Mouse (Mus musculus): ENCODE measurements at regions not wholly inside any gene's neighbourhood (a gene's known extent, or its start where the extent isn't known, plus 50 kb on each side); places are given as distances from the start of the nearest gene placed in this dataset.

DNA sequence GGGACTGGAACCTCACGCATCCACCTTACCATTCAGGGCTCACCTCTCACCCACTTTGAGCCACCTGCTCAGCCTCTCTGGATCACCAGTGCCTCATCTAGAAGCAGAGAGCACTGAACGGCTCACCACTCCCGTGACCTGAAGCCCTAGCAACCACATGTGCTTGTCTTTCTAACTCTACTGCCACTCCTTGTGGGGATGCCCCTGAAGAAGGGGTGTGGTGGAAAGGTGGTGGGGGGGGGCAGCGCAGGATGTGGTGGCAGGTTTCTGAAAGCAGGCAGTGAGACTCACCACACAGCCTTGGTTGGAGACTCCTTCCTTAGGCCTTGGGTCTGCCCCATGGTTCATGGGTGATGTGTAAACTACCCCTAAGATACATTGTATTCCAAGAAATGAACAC lies 199.6 kb downstream of the Bcl2l11 start:
- no peak for TF ChIP-seq CTCF (conservative IDR thresholded peaks at IDR 0.05; ENCODE audit: low read length)
- no peak for TF ChIP-seq NANOG (IDR thresholded peaks at IDR 0.05; ENCODE audit: borderline replicate concordance, low read length)

Measured in E14TG2a.4 (cell line).